23 mouse cellular contexts compared by ENCODE assay signal in the genomic region with DNA sequence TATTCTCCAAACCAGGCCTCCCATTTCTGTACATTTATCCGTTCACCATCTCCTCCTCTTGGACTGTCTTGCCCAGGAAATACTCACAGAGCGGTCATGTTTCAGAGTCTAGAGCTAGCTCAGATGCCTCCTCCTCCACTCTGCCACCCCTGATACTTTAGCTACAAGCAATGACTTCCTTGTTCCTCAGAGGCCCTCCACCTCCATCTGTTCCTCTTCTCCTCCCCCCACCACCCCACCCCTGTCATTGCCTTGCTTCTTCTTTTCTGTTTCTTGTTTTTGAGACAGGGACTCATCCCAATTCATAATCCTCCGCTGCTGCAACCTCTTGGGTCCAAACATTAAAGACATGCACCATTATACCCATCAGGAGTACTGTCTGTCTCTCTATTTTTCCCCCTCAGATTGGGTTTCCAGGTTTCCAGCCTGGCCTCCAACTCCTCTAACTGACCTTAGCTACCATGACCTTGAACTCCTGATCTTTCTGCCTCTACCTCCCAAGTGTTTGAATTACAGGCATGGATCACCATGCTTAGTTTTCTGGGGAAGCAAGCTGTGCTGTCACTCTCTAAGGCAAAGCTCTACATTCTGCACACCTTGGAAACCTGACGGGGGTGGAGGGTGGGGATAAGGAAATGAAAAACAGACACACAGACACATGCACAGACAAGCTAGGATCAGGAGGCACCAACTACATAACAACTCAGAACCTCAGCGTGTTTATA. TPM values are rescaled to one million over a fixed set of nuclear protein-coding genes. Genes with fewer than 3 reads are reported as not detected.
A peak's percentile ranks its signal among the peaks of the same experiment; 100 is the strongest.
DNase-seq lines count a peak whose midpoint lies in the region; ATAC-seq and TF ChIP-seq lines count a peak whose summit lies in the region.
"Had no signal": no experiment of that assay in that cellular context is flagged by ENCODE, and none has a peak within 500 bp of the region (broad histone marks: within the 10 kb centered on the region; RNA-seq: fewer than 3 reads in every experiment).

No protein-coding gene starts in this region.

- no peak; the same call in 1 of the 2 replicates for ATAC-seq in liver, postnatal 0 days
- no peak for ATAC-seq in liver, embryonic 11.5 days (replicated peaks; ENCODE audit: low FRiP score)
- ATAC-seq in hematopoietic stem cell, adult 5-6 weeks (replicated peaks in 1 of 2; ENCODE audit: insufficient read depth in 1 of 2, low FRiP score in 2 of 2, low TSS enrichment in 1 of 2, low read depth in 1 of 2, poor library complexity in 2 of 2, severe bottlenecking in 2 of 2): peak; percentile 53 to 70; a peak in 2 of 4 replicates
- ATAC-seq in inflammation-experienced regulatory T-cells, adult 6 months: no peak
- ATAC-seq: hindbrain, embryonic 16.5 days; intestine, postnatal 0 days had no signal

- no peaks in the 10 kb centered on the region for H3K27me3 ChIP-seq in liver, postnatal 0 days (ENCODE audit: insufficient read depth, low read length)
- H3K27me3 ChIP-seq in liver, embryonic 11.5 days (replicated peaks; ENCODE audit: control insufficient read depth, insufficient read depth, low read length): 0 out of 2 replicates have a peak, but pooled peaks cover 2% of the 10 kb centered on the region
- H3K27me3 ChIP-seq in splenic B cell, adult 2 months (ENCODE audit: control insufficient read depth, insufficient read depth, low read length, poor library complexity, severe bottlenecking): no peaks in the 10 kb centered on the region
- H3K27me3 ChIP-seq: forebrain, embryonic 12.5 days; heart, embryonic 13.5 days; kidney, embryonic 15.5 days; neural tube, embryonic 12.5 days had no signal

- H3K9ac ChIP-seq in liver, postnatal 0 days (replicated peaks): no peak overlapping the region
- H3K9ac ChIP-seq in liver, embryonic 11.5 days (ENCODE audit: low read depth, low read length): no peak overlapping the region
- H3K9ac ChIP-seq: forebrain, embryonic 12.5 days; heart, embryonic 13.5 days; kidney, embryonic 15.5 days; midbrain, embryonic 12.5 days; neural tube, embryonic 12.5 days had no signal

- H3K4me2 ChIP-seq in liver, postnatal 0 days (ENCODE audit: low read depth, low read length): peak overlapping the region; percentile 38
- H3K4me2 ChIP-seq in liver, embryonic 11.5 days: no peak overlapping the region
- H3K4me2 ChIP-seq: forebrain, embryonic 12.5 days; heart, embryonic 13.5 days; kidney, embryonic 15.5 days; midbrain, embryonic 12.5 days; neural tube, embryonic 12.5 days had no signal

- peaks cover 3% of the 10 kb centered on the region for H3K4me1 ChIP-seq in liver, postnatal 0 days (ENCODE audit: insufficient read depth)
- no peaks in the 10 kb centered on the region; the same call in 1 of the 2 replicates for H3K4me1 ChIP-seq in liver, embryonic 11.5 days (replicated peaks; ENCODE audit: control insufficient read depth, insufficient read depth, low read length)

- no peaks in the 10 kb centered on the region for H3K36me3 ChIP-seq in liver, postnatal 0 days (replicated peaks; ENCODE audit: insufficient read depth, low read length)
- no peaks in the 10 kb centered on the region for H3K36me3 ChIP-seq in liver, embryonic 11.5 days (ENCODE audit: control insufficient read depth, insufficient read depth, low read length)
- no peaks in the 10 kb centered on the region for H3K36me3 ChIP-seq in splenic B cell, adult 2 months (ENCODE audit: control insufficient read depth, insufficient read depth, low read length, poor library complexity, severe bottlenecking)
- H3K36me3 ChIP-seq: embryonic facial prominence, embryonic 10.5 days; forebrain, embryonic 12.5 days; heart, embryonic 13.5 days; kidney, embryonic 15.5 days; midbrain, embryonic 12.5 days; neural tube, embryonic 12.5 days had no signal

- peak overlapping the region; percentile 62 for H3K27ac ChIP-seq in liver, postnatal 0 days (ENCODE audit: low read depth)
- no peak overlapping the region for H3K27ac ChIP-seq in liver, embryonic 11.5 days (ENCODE audit: low read depth, low read length)
- H3K27ac ChIP-seq: embryonic facial prominence, embryonic 10.5 days; forebrain, embryonic 12.5 days; heart, embryonic 13.5 days; kidney, embryonic 15.5 days; midbrain, embryonic 12.5 days; neural tube, embryonic 12.5 days had no signal

- TF ChIP-seq CTCF in liver, postnatal 0 days (IDR thresholded peaks at IDR 0.05; ENCODE audit: low read depth): no peak

- H3K9me3 ChIP-seq in liver, postnatal 0 days (ENCODE audit: low read length): no peaks in the 10 kb centered on the region
- H3K9me3 ChIP-seq in liver, embryonic 11.5 days (ENCODE audit: control insufficient read depth, low read length): no peaks in the 10 kb centered on the region
- H3K9me3 ChIP-seq: embryonic facial prominence, embryonic 10.5 days; forebrain, embryonic 12.5 days; heart, embryonic 13.5 days; kidney, embryonic 15.5 days; midbrain, embryonic 12.5 days; neural tube, embryonic 12.5 days had no signal

- DNase-seq in liver, postnatal 0 days: peak; percentile 27
- no peak for DNase-seq in liver, embryonic 11.5 days (ENCODE audit: low spot score)
- DNase-seq in MEL-GATA-1-ER (ENCODE audit: extremely low read depth, low read depth): peak; percentile 78
- peak; percentile 21 for DNase-seq in splenic B cell, adult 2 months (ENCODE audit: low read depth, low spot score)
- DNase-seq in heart, postnatal 25 days (ENCODE audit: low spot score): no peak
- no peak for DNase-seq in heart, adult 8-10 months (ENCODE audit: low spot score)
- DNase-seq: adrenal gland, postnatal 36 days; cerebellum, adult 8-10 months; gastrocnemius, postnatal 25 days; heart, postnatal 36 days; lung, adult 18-20 months; lung, postnatal 36 days; thymus, postnatal 36 days had no signal

- peak overlapping the region; percentile 13; the same call in 1 of the 2 replicates for H3K4me3 ChIP-seq in liver, postnatal 0 days (ENCODE audit: low read depth, low read length)
- no peak overlapping the region for H3K4me3 ChIP-seq in liver, embryonic 11.5 days (ENCODE audit: low read depth, low read length)
- H3K4me3 ChIP-seq: embryonic facial prominence, embryonic 10.5 days; forebrain, embryonic 12.5 days; heart, embryonic 13.5 days; kidney, embryonic 15.5 days; midbrain, embryonic 12.5 days; neural tube, embryonic 12.5 days had no signal

- 52% methylated on average over 5 of the region's 5 CpGs for WGBS in liver, postnatal 0 days (ENCODE audit: insufficient replicate concordance)
- 59% methylated on average over 5 of the region's 5 CpGs for WGBS in liver, embryonic 11.5 days

- intact Hi-C loops in heart, postnatal 25 days (cut with DNase I): no loop called here

- TF ChIP-seq EP300 in liver, postnatal 0 days (IDR thresholded peaks at IDR 0.05; ENCODE audit: low read depth): no peak

RNA-seq across cellular contexts. Expression of a gene that starts 11.4 kb away (rescaled TPM):
- polyA plus RNA-seq in liver, postnatal 0 days (2015; fragmentation: Nextera tagmentation; extraction: Ambion mirVana): 10.7 and 11.9 TPM in 2 replicates
- polyA plus RNA-seq in liver, embryonic 11.5 days (2014; fragmentation: Nextera tagmentation; extraction: Ambion mirVana): 36.8 and 45.0 TPM in 2 replicates
- total RNA-seq in hematopoietic stem cell, adult 5-6 weeks (2017): 205 and 310 TPM in 2 replicates
- 10 to 100 TPM; 23.6 to 44.6 (median 26.4) TPM for polyA plus RNA-seq in inflammation-experienced regulatory T-cells, adult 6 months (2017; shearing (Covaris generic))
- 100 to 1,000 TPM in 1 of 2 experiments, 10 to 100 TPM in 1; 98.6 to 101 TPM for total RNA-seq in heart, postnatal 25 days (2021)
- 10 to 100 TPM; 88.7 to 97.8 (median 95.2) TPM for total RNA-seq in heart, adult 8-10 months (2022)

RNA-seq across cellular contexts. Expression of a gene that starts 19.9 kb away (rescaled TPM):
- polyA plus RNA-seq in liver, postnatal 0 days (2015; fragmentation: Nextera tagmentation; extraction: Ambion mirVana): 26.9 and 27.7 TPM in 2 replicates
- polyA plus RNA-seq in liver, embryonic 11.5 days (2014; fragmentation: Nextera tagmentation; extraction: Ambion mirVana): 65.0 and 72.6 TPM in 2 replicates
- total RNA-seq in hematopoietic stem cell, adult 5-6 weeks (2017): 37.3 and 39.4 TPM in 2 replicates
- 10 to 100 TPM; 32.8 to 38.3 (median 38.2) TPM for polyA plus RNA-seq in inflammation-experienced regulatory T-cells, adult 6 months (2017; shearing (Covaris generic))
- total RNA-seq in heart, postnatal 25 days (2021): 10 to 100 TPM; 45.8 to 56.8 TPM
- total RNA-seq in heart, adult 8-10 months (2022): 10 to 100 TPM; 41.0 to 55.2 (median 45.0) TPM

RNA-seq across cellular contexts. Expression of a gene that starts 46.4 kb away (rescaled TPM):
- 8.0 and 8.9 TPM in 2 replicates for polyA plus RNA-seq in liver, postnatal 0 days (2015; fragmentation: Nextera tagmentation; extraction: Ambion mirVana)
- 21.8 and 26.7 TPM in 2 replicates for polyA plus RNA-seq in liver, embryonic 11.5 days (2014; fragmentation: Nextera tagmentation; extraction: Ambion mirVana)
- 90.5 and 124 TPM in 2 replicates for total RNA-seq in hematopoietic stem cell, adult 5-6 weeks (2017)
- 10 to 100 TPM; 24.7 to 27.5 (median 27.2) TPM for polyA plus RNA-seq in inflammation-experienced regulatory T-cells, adult 6 months (2017; shearing (Covaris generic))
- total RNA-seq in heart, postnatal 25 days (2021): 100 to 1,000 TPM; 144 to 148 TPM
- total RNA-seq in heart, adult 8-10 months (2022): 100 to 1,000 TPM; 128 to 158 (median 144) TPM

RNA-seq across cellular contexts. Expression of a gene that starts 54.4 kb away (rescaled TPM):
- polyA plus RNA-seq in liver, postnatal 0 days (2015; fragmentation: Nextera tagmentation; extraction: Ambion mirVana): 4.1 and 5.2 TPM in 2 replicates
- 16.8 and 19.5 TPM in 2 replicates for polyA plus RNA-seq in liver, embryonic 11.5 days (2014; fragmentation: Nextera tagmentation; extraction: Ambion mirVana)
- 31.5 and 44.9 TPM in 2 replicates for total RNA-seq in hematopoietic stem cell, adult 5-6 weeks (2017)
- polyA plus RNA-seq in inflammation-experienced regulatory T-cells, adult 6 months (2017; shearing (Covaris generic)): 10 to 100 TPM; 35.4 to 48.6 (median 43.5) TPM
- 1 to 10 TPM; 8.9 to 10.0 TPM for total RNA-seq in heart, postnatal 25 days (2021)
- total RNA-seq in heart, adult 8-10 months (2022): 10 to 100 TPM in 1 of 4 experiments, 1 to 10 TPM in 3; 8.0 to 11.8 (median 8.8) TPM

Comparison
In these comparisons a context has a peak if more than half of its experiments do, and no peak if none do; other contexts are left out.
1. DNase-seq: peak in liver, postnatal 0 days (single experiment), MEL-GATA-1-ER (single experiment) and splenic B cell, adult 2 months (single experiment); none in liver, embryonic 11.5 days (single experiment), heart, postnatal 25 days (single experiment) and heart, adult 8-10 months (single experiment).
2. ATAC-seq: peak in hematopoietic stem cell, adult 5-6 weeks (2 of 2); none in liver, postnatal 0 days (single experiment), liver, embryonic 11.5 days (single experiment) and inflammation-experienced regulatory T-cells, adult 6 months (single experiment).